Mouse (Mus musculus): Measurements from ENCODE around the gene Plekha4. TPM values are rescaled to one million over a fixed set of nuclear protein-coding genes. Genes with fewer than 3 reads are reported as not detected.

The Plekha4 gene
- 1.2 and 1.7 TPM in 2 replicates for polyA plus RNA-seq (2012; rRNA removed)

GRCm38 (mm10) chr7:45525809-45526473 lies at the start of gene Plekha4, which contains the start of gene Ppp1r15a:
Gene Plekha4, plus strand, starts transcription at chr7:45526330.
Gene Ppp1r15a, minus strand, starts transcription at chr7:45526268.

GRCm38 (mm10) chr7:45481374-45481927 lies 44.7 kb upstream of the Plekha4 start, which contains the start of gene Tulp2:
Gene Tulp2, plus strand, starts transcription at chr7:45481877.

GRCm38 (mm10) chr7:45486761-45487415 lies 39.2 kb upstream of the Plekha4 start, which contains the start of gene Gm45808:
Gene Gm45808, minus strand, starts transcription at chr7:45486811.

GRCm38 (mm10) chr7:45488293-45489204 lies 37.6 kb upstream of the Plekha4 start, which contains the start of gene Dhdh:
Gene Dhdh, minus strand, starts transcription at chr7:45488805.

GRCm38 (mm10) chr7:45509912-45510787 lies 16.0 kb upstream of the Plekha4 start, which contains the start of gene Nucb1:
Gene Nucb1, minus strand, starts transcription at chr7:45510406.

GRCm38 (mm10) chr7:45554744-45555143 lies 28.6 kb downstream of the Plekha4 start, which contains the start of gene Hsd17b14:
Gene Hsd17b14, plus strand, starts transcription at chr7:45554893.

GRCm38 (mm10) chr7:45570103-45570741 lies 44.1 kb downstream of the Plekha4 start, which contains the start of gene Bcat2:
Gene Bcat2, plus strand, starts transcription at chr7:45570153.

Other genes starting within 250 kb of the Plekha4 start
- gene Slc6a21, start 248.8 kb upstream of the Plekha4 start, polyA plus RNA-seq (2012; rRNA removed) = 0.04 and 0.09 TPM in 2 replicates
- 3.7 and 4.2 TPM in 2 replicates for gene Trpm4, start 192.6 kb upstream of the Plekha4 start, polyA plus RNA-seq (2012; rRNA removed)
- 0.20 and 0.34 TPM in 2 replicates for gene Hrc, start 191.0 kb upstream of the Plekha4 start, polyA plus RNA-seq (2012; rRNA removed)
- 0.06 and 0.07 TPM in 2 replicates for gene Ppfia3, start 159.3 kb upstream of the Plekha4 start, polyA plus RNA-seq (2012; rRNA removed)
- 0.12 and 0.20 TPM in 2 replicates for gene Lin7b, start 155.7 kb upstream of the Plekha4 start, polyA plus RNA-seq (2012; rRNA removed)
- gene Snrnp70, start 130.6 kb upstream of the Plekha4 start, polyA plus RNA-seq (2012; rRNA removed) = 152 and 184 TPM in 2 replicates
- not detected in 2 replicates for gene Kcna7, start 120.7 kb upstream of the Plekha4 start, polyA plus RNA-seq (2012; rRNA removed)
- gene Ntf5, start 112.6 kb upstream of the Plekha4 start, polyA plus RNA-seq (2012; rRNA removed) = 0.15 and 0.17 TPM in 2 replicates
- gene Lhb, start 105.5 kb upstream of the Plekha4 start, polyA plus RNA-seq (2012; rRNA removed) = not detected in 2 replicates
- 7.5 and 9.9 TPM in 2 replicates for gene Gys1, start 91.5 kb upstream of the Plekha4 start, polyA plus RNA-seq (2012; rRNA removed)
- 37.3 and 45.2 TPM in 2 replicates for gene Ruvbl2, start 88.2 kb upstream of the Plekha4 start, polyA plus RNA-seq (2012; rRNA removed)
- gene Ftl1, start 66.4 kb upstream of the Plekha4 start, polyA plus RNA-seq (2012; rRNA removed) = 1,700 and 2,007 TPM in 2 replicates
- gene Bax, start 59.4 kb upstream of the Plekha4 start, polyA plus RNA-seq (2012; rRNA removed) = 47.6 and 49.6 TPM in 2 replicates
- 0.12 and 0.15 TPM in 2 replicates for gene Tulp2, start 44.5 kb upstream of the Plekha4 start, polyA plus RNA-seq (2012; rRNA removed)
- 0.12 TPM in 1 of 2 replicates, not detected in the other for gene Gm45808, start 39.5 kb upstream of the Plekha4 start, polyA plus RNA-seq (2012; rRNA removed)
- 5.7 and 6.5 TPM in 2 replicates for gene Dhdh, start 37.5 kb upstream of the Plekha4 start, polyA plus RNA-seq (2012; rRNA removed)
- gene Nucb1, start 15.9 kb upstream of the Plekha4 start, polyA plus RNA-seq (2012; rRNA removed) = 75.2 and 76.4 TPM in 2 replicates
- gene Ppp1r15a, start 62 bp upstream of the Plekha4 start, polyA plus RNA-seq (2012; rRNA removed) = 79.7 and 101 TPM in 2 replicates
- 0.78 and 1.3 TPM in 2 replicates for gene Hsd17b14, start 28.6 kb downstream of the Plekha4 start, polyA plus RNA-seq (2012; rRNA removed)
- gene Bcat2, start 43.8 kb downstream of the Plekha4 start, polyA plus RNA-seq (2012; rRNA removed) = 41.1 and 45.0 TPM in 2 replicates
- gene Fgf21, start 89.2 kb downstream of the Plekha4 start, polyA plus RNA-seq (2012; rRNA removed) = 3.1 and 3.5 TPM in 2 replicates
- gene Fut1, start 91.0 kb downstream of the Plekha4 start, polyA plus RNA-seq (2012; rRNA removed) = 0.17 and 0.24 TPM in 2 replicates
- gene Izumo1, start 95.5 kb downstream of the Plekha4 start, polyA plus RNA-seq (2012; rRNA removed) = 0.09 and 0.12 TPM in 2 replicates
- 3.2 and 3.6 TPM in 2 replicates for gene Rasip1, start 101.2 kb downstream of the Plekha4 start, polyA plus RNA-seq (2012; rRNA removed)
- gene Mamstr, start 113.6 kb downstream of the Plekha4 start, polyA plus RNA-seq (2012; rRNA removed) = 0.50 TPM in 2 replicates
- gene Fut2, start 140.1 kb downstream of the Plekha4 start, polyA plus RNA-seq (2012; rRNA removed) = 0.04 and 0.05 TPM in 2 replicates
- 0.01 and 0.04 TPM in 2 replicates for gene Ntn5, start 157.7 kb downstream of the Plekha4 start, polyA plus RNA-seq (2012; rRNA removed)
- gene Sec1, start 168.1 kb downstream of the Plekha4 start, polyA plus RNA-seq (2012; rRNA removed) = 0.01 and 0.02 TPM in 2 replicates
- gene Car11, start 173.5 kb downstream of the Plekha4 start, polyA plus RNA-seq (2012; rRNA removed) = 0.48 and 0.74 TPM in 2 replicates
- 0.84 and 0.87 TPM in 2 replicates for gene Dbp, start 178.8 kb downstream of the Plekha4 start, polyA plus RNA-seq (2012; rRNA removed)
- 485 and 498 TPM in 2 replicates for gene Rpl18, start 189.1 kb downstream of the Plekha4 start, polyA plus RNA-seq (2012; rRNA removed)
- 9.6 and 10.4 TPM in 2 replicates for gene Sphk2, start 191.7 kb downstream of the Plekha4 start, polyA plus RNA-seq (2012; rRNA removed)
- 0.14 and 0.16 TPM in 2 replicates for gene Fam83e, start 194.9 kb downstream of the Plekha4 start, polyA plus RNA-seq (2012; rRNA removed)
- not detected in 2 replicates for gene Spaca4, start 199.5 kb downstream of the Plekha4 start, polyA plus RNA-seq (2012; rRNA removed)

Measured in liver, embryonic 18 days (tissue).